Mouse (Mus musculus): ENCODE measurements around the gene Cish. TPM values are rescaled to one million over a fixed set of nuclear protein-coding genes. Genes with fewer than 3 reads are reported as not detected.

Cish gene
- polyA plus RNA-seq, 1 experiment from 2014 or later: 4.2 TPM

- Histone ChIP-seq H3K9me3 (ENCODE audit: control insufficient read depth, low read length) (no peaks in the 10 kb centered on the region), H3K4me3 (ENCODE audit: low read depth, low read length) (peak within 1 kb of the TSS; percentile 37), H3K27me3 (ENCODE audit: control insufficient read depth, insufficient read depth, low read length) (peaks cover 5% of the 10 kb centered on the region), H3K4me2 (peak within 1 kb of the TSS; percentile 81), H3K36me3 (ENCODE audit: control insufficient read depth, insufficient read depth, low read length) (no peaks in the 10 kb centered on the region), H3K27ac (ENCODE audit: low read depth, low read length) (no peak within 1 kb of the TSS), H3K4me1 (ENCODE audit: control insufficient read depth, insufficient read depth, low read length) (peaks cover 7% of the 10 kb centered on the region; the same call in 1 of the 2 replicates), H3K9ac (ENCODE audit: low read length) (peak within 1 kb of the TSS; percentile 52)
- ATAC-seq (ENCODE audit: low FRiP score) (peak; percentile 72), DNase-seq (ENCODE audit: low spot score, missing footprints) (peak; percentile 95)
- WGBS: 4% methylated on average over 49 of the region's 49 CpGs
These were observed 6.4 kb upstream of the Cish start, which contains the start of gene Mapkapk3 for GRCm38 (mm10) chr9:107289211-107290076. Mapkapk3 (minus strand) TSS chr9:107289877.

GRCm38 (mm10) chr9:107290897-107291296 is 4.9 kb upstream of the Cish start:
- Histone ChIP-seq H3K9me3 (ENCODE audit: control insufficient read depth, low read length) (no peaks in the 10 kb centered on the region), H3K4me3 (ENCODE audit: low read depth, low read length) (no peak overlapping the region), H3K4me2 (no peak overlapping the region), H3K27ac (ENCODE audit: low read depth, low read length) (no peak overlapping the region), H3K27me3 (ENCODE audit: control insufficient read depth, insufficient read depth, low read length) (peaks cover 10% of the 10 kb centered on the region), H3K9ac (ENCODE audit: low read length) (no peak overlapping the region), H3K36me3 (ENCODE audit: control insufficient read depth, insufficient read depth, low read length) (no peaks in the 10 kb centered on the region), H3K4me1 (ENCODE audit: control insufficient read depth, insufficient read depth, low read length) (0 out of 2 replicates have a peak, but pooled peaks cover 5% of the 10 kb centered on the region)
- DNase-seq (ENCODE audit: low spot score, missing footprints) (peak; percentile 99), ATAC-seq (ENCODE audit: low FRiP score) (0 out of 2 replicates have a peak, but pooled peaks have one; percentile 36)
- 26% methylated on average over 10 of the region's 10 CpGs for WGBS

DNA sequence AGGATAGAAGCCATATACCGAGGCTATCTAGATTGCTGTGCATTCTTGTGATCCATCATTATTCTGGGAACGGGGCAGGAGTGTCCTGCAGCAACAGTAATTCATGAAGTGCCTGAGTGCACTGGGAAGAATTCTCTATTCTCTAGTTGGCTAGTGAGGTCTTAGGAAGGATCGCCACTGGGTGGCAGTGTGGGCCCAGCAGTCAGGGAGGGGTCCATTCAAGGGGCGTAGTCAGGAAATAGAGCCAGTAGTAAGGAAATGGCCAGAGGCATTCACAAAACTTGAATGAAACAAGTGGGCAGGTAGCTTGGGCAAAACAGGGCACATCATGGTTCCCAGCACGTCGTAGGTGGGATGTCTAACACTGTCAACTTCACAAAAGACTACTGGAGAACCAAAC is 1.6 kb upstream of the Cish start:
- Histone ChIP-seq H3K27me3 (ENCODE audit: control insufficient read depth, insufficient read depth, low read length) (peaks cover 7% of the 10 kb centered on the region), H3K9ac (ENCODE audit: low read length) (no peak overlapping the region), H3K9me3 (ENCODE audit: control insufficient read depth, low read length) (no peaks in the 10 kb centered on the region), H3K4me3 (ENCODE audit: low read depth, low read length) (no peak overlapping the region), H3K36me3 (ENCODE audit: control insufficient read depth, insufficient read depth, low read length) (no peaks in the 10 kb centered on the region), H3K4me1 (ENCODE audit: control insufficient read depth, insufficient read depth, low read length) (peaks cover 8% of the 10 kb centered on the region; the same call in 1 of the 2 replicates), H3K27ac (ENCODE audit: low read depth, low read length) (no peak overlapping the region), H3K4me2 (no peak overlapping the region)
- 5% methylated on average over 6 of the region's 6 CpGs for WGBS
- DNase-seq (ENCODE audit: low spot score, missing footprints) (peak; percentile 93), ATAC-seq (ENCODE audit: low FRiP score) (no peak)

DNA sequence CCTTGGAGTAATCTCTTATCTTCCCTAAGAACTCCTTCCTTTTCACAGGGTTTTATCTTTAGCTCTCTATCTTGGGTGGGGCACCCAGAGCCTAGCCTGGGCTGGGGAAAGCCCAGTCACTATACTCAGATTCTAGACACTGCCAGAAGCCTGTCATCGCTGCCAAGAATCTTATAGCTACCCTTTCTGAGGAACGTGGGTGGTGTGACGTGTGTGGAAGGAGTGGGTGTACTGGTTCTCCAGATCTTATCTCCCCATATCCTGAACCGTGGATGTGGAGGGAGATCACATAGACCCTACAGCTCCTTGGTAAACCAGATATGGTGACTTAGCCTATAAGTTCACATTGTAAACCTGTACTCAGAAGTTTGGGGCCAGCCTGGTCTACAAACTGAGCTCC is 210 bp upstream of the Cish start:
- H3K27me3 ChIP-seq (ENCODE audit: control insufficient read depth, insufficient read depth, low read length): peaks cover 5% of the 10 kb centered on the region
- DNase-seq (ENCODE audit: low spot score, missing footprints) (no peak), ATAC-seq (ENCODE audit: low FRiP score) (no peak)
- 93% methylated on average over 4 of the region's 4 CpGs for WGBS
- H3K9ac ChIP-seq (ENCODE audit: low read length): no peak overlapping the region
- H3K36me3 ChIP-seq (ENCODE audit: control insufficient read depth, insufficient read depth, low read length): 0 out of 2 replicates have a peak, but pooled peaks cover under 1% of the 10 kb centered on the region
- no peak overlapping the region for H3K4me3 ChIP-seq (ENCODE audit: low read depth, low read length)
- peak overlapping the region; percentile 88; the same call in 1 of the 2 replicates for H3K4me2 ChIP-seq
- no peaks in the 10 kb centered on the region for H3K9me3 ChIP-seq (ENCODE audit: control insufficient read depth, low read length)
- H3K4me1 ChIP-seq (ENCODE audit: control insufficient read depth, insufficient read depth, low read length): peaks cover 6% of the 10 kb centered on the region; the same call in 1 of the 2 replicates
- H3K27ac ChIP-seq (ENCODE audit: low read depth, low read length): no peak overlapping the region

GRCm38 (mm10) chr9:107296041-107296440 is 215 bp downstream of the Cish start:
- WGBS: 8% methylated on average over 14 of the region's 14 CpGs
- DNase-seq (ENCODE audit: low spot score, missing footprints): no peak
- ATAC-seq (ENCODE audit: low FRiP score): peak; percentile 59
- Histone ChIP-seq H3K4me1 (ENCODE audit: control insufficient read depth, insufficient read depth, low read length) (peaks cover 6% of the 10 kb centered on the region; the same call in 1 of the 2 replicates), H3K27me3 (ENCODE audit: control insufficient read depth, insufficient read depth, low read length) (peaks cover 5% of the 10 kb centered on the region), H3K9ac (ENCODE audit: low read length) (peak overlapping the region; percentile 41; the same call in 1 of the 2 replicates), H3K9me3 (ENCODE audit: control insufficient read depth, low read length) (no peaks in the 10 kb centered on the region), H3K4me3 (ENCODE audit: low read depth, low read length) (peak overlapping the region; percentile 55), H3K36me3 (ENCODE audit: control insufficient read depth, insufficient read depth, low read length) (0 out of 2 replicates have a peak, but pooled peaks cover 3% of the 10 kb centered on the region), H3K27ac (ENCODE audit: low read depth, low read length) (no peak overlapping the region), H3K4me2 (peak overlapping the region; percentile 88)

- Histone ChIP-seq H3K27ac (ENCODE audit: low read depth, low read length) (0 out of 2 replicates have a peak overlapping the region, but pooled peaks have one; percentile 17), H3K9ac (ENCODE audit: low read length) (peak overlapping the region; percentile 74), H3K36me3 (ENCODE audit: control insufficient read depth, insufficient read depth, low read length) (0 out of 2 replicates have a peak, but pooled peaks cover 3% of the 10 kb centered on the region), H3K4me2 (peak overlapping the region; percentile 88), H3K27me3 (ENCODE audit: control insufficient read depth, insufficient read depth, low read length) (peaks cover 5% of the 10 kb centered on the region), H3K4me3 (ENCODE audit: low read depth, low read length) (peak overlapping the region; percentile 55), H3K9me3 (ENCODE audit: control insufficient read depth, low read length) (no peaks in the 10 kb centered on the region), H3K4me1 (ENCODE audit: control insufficient read depth, insufficient read depth, low read length) (peaks cover 6% of the 10 kb centered on the region; the same call in 1 of the 2 replicates)
- ATAC-seq (ENCODE audit: low FRiP score): peak; percentile 97
- WGBS: 1% methylated on average over 31 of the region's 31 CpGs
- peak; percentile 99 for DNase-seq (ENCODE audit: low spot score, missing footprints)
These were observed 707 bp downstream of the Cish start for GRCm38 (mm10) chr9:107296501-107296965.

- WGBS: 17% methylated on average over 16 of the region's 16 CpGs
These were observed 1.2 kb downstream of the Cish start for GRCm38 (mm10) chr9:107297059-107297458.

GRCm38 (mm10) chr9:107297658-107298057 is 1.8 kb downstream of the Cish start:
- Histone ChIP-seq H3K27ac (ENCODE audit: low read depth, low read length) (no peak overlapping the region), H3K4me2 (peak overlapping the region; percentile 88), H3K27me3 (ENCODE audit: control insufficient read depth, insufficient read depth, low read length) (peaks cover 5% of the 10 kb centered on the region), H3K9ac (ENCODE audit: low read length) (no peak overlapping the region), H3K36me3 (ENCODE audit: control insufficient read depth, insufficient read depth, low read length) (0 out of 2 replicates have a peak, but pooled peaks cover 3% of the 10 kb centered on the region), H3K9me3 (ENCODE audit: control insufficient read depth, low read length) (no peaks in the 10 kb centered on the region), H3K4me3 (ENCODE audit: low read depth, low read length) (peak overlapping the region; percentile 55; the same call in 1 of the 2 replicates), H3K4me1 (ENCODE audit: control insufficient read depth, insufficient read depth, low read length) (peaks cover 6% of the 10 kb centered on the region; the same call in 1 of the 2 replicates)
- 93% methylated on average over 4 of the region's 4 CpGs for WGBS
- no peak for ATAC-seq (ENCODE audit: low FRiP score)
- no peak for DNase-seq (ENCODE audit: low spot score, missing footprints)

More at GRCm38 (mm10) chr9:107297059-107297458, 1.2 kb downstream of the Cish start:
- Histone ChIP-seq H3K9ac (ENCODE audit: low read length) (peak overlapping the region; percentile 74), H3K4me3 (ENCODE audit: low read depth, low read length) (peak overlapping the region; percentile 55), H3K9me3 (ENCODE audit: control insufficient read depth, low read length) (no peaks in the 10 kb centered on the region), H3K4me2 (peak overlapping the region; percentile 88), H3K36me3 (ENCODE audit: control insufficient read depth, insufficient read depth, low read length) (0 out of 2 replicates have a peak, but pooled peaks cover 3% of the 10 kb centered on the region), H3K27ac (ENCODE audit: low read depth, low read length) (no peak overlapping the region), H3K27me3 (ENCODE audit: control insufficient read depth, insufficient read depth, low read length) (peaks cover 5% of the 10 kb centered on the region), H3K4me1 (ENCODE audit: control insufficient read depth, insufficient read depth, low read length) (peaks cover 6% of the 10 kb centered on the region; the same call in 1 of the 2 replicates)
- ATAC-seq (ENCODE audit: low FRiP score) (no peak; the same call in 1 of the 2 replicates), DNase-seq (ENCODE audit: low spot score, missing footprints) (no peak)
